Mouse (Mus musculus) embryonic stem cell, embryonic (primary cell): ENCODE results near the gene Vars2.

Source experiments
- CTCF ChIA-PET, 4 experiments: fragments of 300-600 bp in 2 of 4; fragments of 350-600 bp in 2 of 4; sonication (Branson Sonifier 250); formaldehyde crosslinking; loops; one replicate each; lab custom pipeline; 2022; ENCODE audit warnings: inconsistent platforms in 2 of 4; lab: Charles Lee
- POLR2A ChIA-PET, 4 experiments: fragments of 300-600 bp in 2 of 4; fragments of 350-600 bp in 2 of 4; sonication (Branson Sonifier 250); formaldehyde crosslinking; loops; one replicate each; lab custom pipeline; 2022; ENCODE audit warnings: antibody characterized with exemption in 4 of 4, inconsistent platforms in 1 of 4; lab: Charles Lee

Vars2 gene

GRCm38 (mm10) chr17:35699919-35700318 lies 32.5 kb upstream of the Vars2 start:
- POLR2A ChIA-PET, result no interaction called here

GRCm38 (mm10) chr17:35698501-35698883 lies 31.1 kb upstream of the Vars2 start:
- POLR2A ChIA-PET, result interaction anchor here in 3 of 4 experiments (0.5 to 2.1 kb wide), 14 partner anchors 8 to 221 kb away, joined by 3 to 10 read pairs (median 3); partner anchors contain the start of gene Ier3 (in 1 of the 3)
- CTCF ChIA-PET, result interaction anchor here in 2 of 4 experiments (0.9 to 2.1 kb wide), 7 partner anchors 13 to 63 kb away, joined by 3 to 7 read pairs (median 4); no protein-coding TSS in a partner anchor

More at GRCm38 (mm10) chr17:35699919-35700318, 32.5 kb upstream of the Vars2 start:
- CTCF ChIA-PET, result interaction anchor here in 1 of 4 experiments (0.6 to 3.2 kb wide), 2 partner anchors 39 to 126 kb away, joined by 3 to 17 read pairs; no protein-coding TSS in a partner anchor

GRCm38 (mm10) chr17:35697759-35698500 lies 30.5 kb upstream of the Vars2 start:
- POLR2A ChIA-PET, result interaction anchor here in 3 of 4 experiments (0.6 to 2.1 kb wide), 18 partner anchors 8 to 221 kb away, joined by 3 to 10 read pairs (median 3); partner anchors contain the start of gene Ier3 (in 2 of the 3)

GRCm38 (mm10) chr17:35697429-35697758 lies 30.0 kb upstream of the Vars2 start:
- ChIA-PET POLR2A (interaction anchor here in 3 of 4 experiments (0.6 to 2.1 kb wide), 9 partner anchors 12 to 176 kb away, joined by 3 to 10 read pairs (median 3); partner anchors contain the start of genes Gtf2h4 (in 1 of the 3) and Ier3 (in 1 of the 3)), CTCF (interaction anchor here in 2 of 4 experiments (0.5 to 4.7 kb wide), 5 partner anchors 14 to 64 kb away, joined by 3 to 43 read pairs (median 5); no protein-coding TSS in a partner anchor)

More at GRCm38 (mm10) chr17:35697759-35698500, 30.5 kb upstream of the Vars2 start:
- CTCF ChIA-PET, result interaction anchor here in 2 of 4 experiments (0.9 to 2.1 kb wide), 7 partner anchors 14 to 63 kb away, joined by 3 to 7 read pairs (median 4); no protein-coding TSS in a partner anchor

GRCm38 (mm10) chr17:35696691-35697090 lies 29.3 kb upstream of the Vars2 start:
- CTCF ChIA-PET, result interaction anchor here in 3 of 4 experiments (0.5 to 4.7 kb wide), 5 partner anchors 40 to 129 kb away, joined by 3 to 43 read pairs (median 6); no protein-coding TSS in a partner anchor
- POLR2A ChIA-PET, result interaction anchor here in 2 of 4 experiments (0.5 to 1.8 kb wide), 7 partner anchors 18 to 495 kb away, joined by 3 to 4 read pairs (median 3); partner anchors contain the start of genes Gtf2h4 (in 1 of the 2) and Ier3 (in 1 of the 2)

GRCm38 (mm10) chr17:35695289-35695688 lies 27.9 kb upstream of the Vars2 start:
- ChIA-PET POLR2A (interaction anchor here in 2 of 4 experiments (0.5 to 1.8 kb wide), 4 partner anchors 9 to 163 kb away, joined by 3 to 4 read pairs (median 3); partner anchors contain the start of gene Ddr1 (in 1 of the 2)), CTCF (interaction anchor here (0.6 to 4.7 kb wide), 34 partner anchors 9 to 184 kb away, joined by 3 to 43 read pairs (median 4); partner anchors contain the start of genes Ddr1 (in 1 of the 4) and Dhx16 (in 1 of the 4))

GRCm38 (mm10) chr17:35693906-35694305 lies 26.5 kb upstream of the Vars2 start:
- CTCF ChIA-PET, result interaction anchor here in 3 of 4 experiments (0.5 to 4.7 kb wide), 4 partner anchors 13 to 42 kb away, joined by 3 to 43 read pairs (median 14); no protein-coding TSS in a partner anchor
- POLR2A ChIA-PET, result interaction anchor here in 2 of 4 experiments (0.6 to 1.8 kb wide), 3 partner anchors 11 to 269 kb away, joined by 3 to 6 read pairs (median 3); no protein-coding TSS in a partner anchor

- CTCF ChIA-PET, result interaction anchor here in 2 of 4 experiments (1.0 to 1.2 kb wide), 4 partner anchors 19 to 108 kb away, joined by 3 to 6 read pairs (median 4); partner anchors contain the start of gene Gtf2h4 (in 1 of the 2)
- POLR2A ChIA-PET, result interaction anchor here in 1 of 4 experiments (3.1 kb wide), 1 partner anchor 11 kb away, joined by 11 read pairs; no protein-coding TSS in a partner anchor
Measured at GRCm38 (mm10) chr17:35692368-35692767, 25.0 kb upstream of the Vars2 start.

GRCm38 (mm10) chr17:35691811-35692210 lies 24.4 kb upstream of the Vars2 start:
- CTCF ChIA-PET, result interaction anchor here in 3 of 4 experiments (0.6 to 1.7 kb wide), 6 partner anchors 18 to 190 kb away, joined by 3 to 7 read pairs (median 5); partner anchors contain the start of gene Gtf2h4 (in 1 of the 3)
- POLR2A ChIA-PET, result interaction anchor here in 2 of 4 experiments (0.6 to 3.1 kb wide), 6 partner anchors 11 to 329 kb away, joined by 3 to 11 read pairs (median 3); partner anchors contain the start of gene H2-T24 (in 1 of the 2)

- CTCF ChIA-PET, result interaction anchor here (0.6 to 1.7 kb wide), 15 partner anchors 11 to 92 kb away, joined by 3 to 10 read pairs (median 4); no protein-coding TSS in a partner anchor
- POLR2A ChIA-PET, result interaction anchor here in 3 of 4 experiments (0.5 to 3.1 kb wide), 16 partner anchors 8 to 202 kb away, joined by 3 to 11 read pairs (median 3); partner anchors contain the start of genes Ddr1 (in 2 of the 3), Gtf2h4 (in 1 of the 3) and Ier3 (in 1 of the 3)
Measured at GRCm38 (mm10) chr17:35689936-35690645, 22.7 kb upstream of the Vars2 start.

- POLR2A ChIA-PET, result interaction anchor here in 1 of 4 experiments (1.9 kb wide), 1 partner anchor 15 kb away, joined by 7 read pairs; the partner anchor contains the start of gene Gtf2h4
- CTCF ChIA-PET, result interaction anchor here (0.5 to 1.1 kb wide), 6 partner anchors 8 to 533 kb away, joined by 3 to 6 read pairs (median 4); no protein-coding TSS in a partner anchor
Measured at GRCm38 (mm10) chr17:35688347-35689175, 21.2 kb upstream of the Vars2 start.

- ChIA-PET CTCF (interaction anchor here in 3 of 4 experiments (0.6 to 1.4 kb wide), 3 partner anchors 30 to 55 kb away, joined by 3 to 6 read pairs (median 5); no protein-coding TSS in a partner anchor), POLR2A (interaction anchor here in 3 of 4 experiments (0.6 to 3.0 kb wide), 5 partner anchors 12 to 813 kb away, joined by 3 to 10 read pairs (median 5); partner anchors contain the start of gene Gtf2h4 (in 1 of the 3))
Measured at GRCm38 (mm10) chr17:35685061-35685460, 17.7 kb upstream of the Vars2 start.

- POLR2A ChIA-PET, result interaction anchor here (0.5 to 3.1 kb wide), 19 partner anchors 8 to 174 kb away, joined by 3 to 17 read pairs (median 5); partner anchors contain the start of genes Gtf2h4 (in 2 of the 4) and Vars2 (in 2 of the 4)
- CTCF ChIA-PET, result interaction anchor here (0.5 to 1.6 kb wide), 12 partner anchors 13 to 186 kb away, joined by 3 to 6 read pairs (median 4); partner anchors contain the start of gene Ddr1 (in 1 of the 4)
Measured at GRCm38 (mm10) chr17:35681986-35682385, 14.6 kb upstream of the Vars2 start.

GRCm38 (mm10) chr17:35680591-35680990 lies 13.2 kb upstream of the Vars2 start:
- ChIA-PET CTCF (interaction anchor here in 3 of 4 experiments (0.5 to 1.5 kb wide), 8 partner anchors 8 to 750 kb away, joined by 3 to 5 read pairs (median 3); partner anchors contain the start of gene Neu1 (in 1 of the 3)), POLR2A (interaction anchor here in 3 of 4 experiments (0.5 to 3.1 kb wide), 15 partner anchors 9 to 51 kb away, joined by 3 to 17 read pairs (median 3); partner anchors contain the start of genes Vars2 (in 2 of the 3) and Ddr1 (in 1 of the 3))

GRCm38 (mm10) chr17:35673416-35674035 lies 6.1 kb upstream of the Vars2 start, which contains the start of gene Gtf2h4:
Gene Gtf2h4, minus strand, starts transcription at chr17:35673739.
- ChIA-PET CTCF (interaction anchor here in 3 of 4 experiments (0.6 to 2.2 kb wide), 9 partner anchors 18 to 245 kb away, joined by 3 to 6 read pairs (median 3); no protein-coding TSS in a partner anchor), POLR2A (interaction anchor here (0.5 to 2.9 kb wide), 28 partner anchors 8 to 1377 kb away, joined by 3 to 12 read pairs (median 4); partner anchors contain the start of genes Ddr1 (in 1 of the 4) and Flot1 (in 1 of the 4))
